Mouse (Mus musculus) embryonic facial prominence, embryonic 15.5 days (tissue): ENCODE results near the gene Efna5. TPM values are rescaled to one million over a fixed set of nuclear protein-coding genes. Genes with fewer than 3 reads are reported as not detected.

Experiments
- ATAC-seq: fragments of 200-750 bp; cut with Nextera tagmentation; 2 replicates; pipeline ENCODE4 v1.8.0; 2017; ENCODE audit warnings: low read depth, moderate TSS enrichment; ENCODE audit not compliant: insufficient number of reproducible peaks, low FRiP score, low TSS enrichment
- H3K27ac ChIP-seq: fragments of 300-500 bp; sonication (generic); replicated peaks from 2 replicates; pipeline ENCODE4 v1.5.1; 2015; ENCODE audit warnings: mild to moderate bottlenecking, inconsistent platforms
- H3K27me3 ChIP-seq: fragments of 300-500 bp; sonication (generic); 2 replicates; pipeline ENCODE4 v1.6.1; 2015; ENCODE audit warnings: inconsistent platforms
- H3K36me3 ChIP-seq: fragments of 300-500 bp; sonication (generic); 2 replicates; pipeline ENCODE4 v1.6.1; 2015; ENCODE audit warnings: mild to moderate bottlenecking, inconsistent platforms
- H3K4me1 ChIP-seq: fragments of 300-500 bp; sonication (generic); 2 replicates; pipeline ENCODE4 v1.6.1; 2015; ENCODE audit warnings: inconsistent platforms
- H3K4me2 ChIP-seq: fragments of 300-500 bp; sonication (generic); replicated peaks from 2 replicates; pipeline ENCODE4 v1.6.1; 2015; ENCODE audit warnings: mild to moderate bottlenecking, inconsistent platforms
- H3K4me3 ChIP-seq: fragments of 300-500 bp; sonication (generic); replicated peaks from 2 replicates; pipeline ENCODE4 v1.5.1; 2015; ENCODE audit warnings: mild to moderate bottlenecking, inconsistent platforms
- H3K9ac ChIP-seq: fragments of 300-500 bp; sonication (generic); 2 replicates; pipeline ENCODE4 v1.6.1; 2015; ENCODE audit warnings: inconsistent platforms
- H3K9me3 ChIP-seq: fragments of 300-500 bp; sonication (generic); replicated peaks from 2 replicates; pipeline ENCODE4 v1.6.1; 2016; ENCODE audit warnings: inconsistent platforms
- WGBS: fragments of 180-500 bp; shearing (Covaris S2); methylation state at CpG from one replicate; pipeline ENCODE4 v1.1.7; 2015; 5-methylcytosine and 5-hydroxymethylcytosine counted together
- polyA plus RNA-seq: library from polyadenylated mRNA; unstranded; fragments of >200 nt; fragmentation: Nextera tagmentation; extraction: Ambion mirVana; gene quantifications from 2 replicates; pipeline ENCODE4 v1.2.1, GENCODE M21; 2015

Efna5 gene
- polyA plus RNA-seq, 1 experiment from 2014 or later, result 71.9 TPM

- no peaks in the 10 kb centered on the region for H3K36me3 ChIP-seq
- 74% methylated on average over 1 of the region's 1 CpGs for WGBS
- ATAC-seq, result no peak
- H3K9ac ChIP-seq, result no peak overlapping the region
- H3K9me3 ChIP-seq, result no peaks in the 10 kb centered on the region
- H3K4me2 ChIP-seq, result no peak overlapping the region
- no peak overlapping the region for H3K4me3 ChIP-seq
- no peaks in the 10 kb centered on the region; the same call in 1 of the 2 replicates for H3K4me1 ChIP-seq
- no peak overlapping the region for H3K27ac ChIP-seq
- no peaks in the 10 kb centered on the region for H3K27me3 ChIP-seq
These were observed 315.5 kb downstream of the Efna5 start for GRCm38 (mm10) chr17:62565632-62566031.

- H3K27ac ChIP-seq, result no peak overlapping the region
- 79% methylated on average over 7 of the region's 7 CpGs for WGBS
- ATAC-seq, result no peak
These were observed 318.7 kb downstream of the Efna5 start for GRCm38 (mm10) chr17:62562439-62562838.

GRCm38 (mm10) chr17:62557215-62557614, 323.9 kb downstream of the Efna5 start:
- WGBS, result 62% methylated on average over 6 of the region's 6 CpGs
- Histone ChIP-seq H3K4me1 (no peaks in the 10 kb centered on the region), H3K36me3 (no peaks in the 10 kb centered on the region), H3K4me3 (no peak overlapping the region), H3K27ac (no peak overlapping the region), H3K9ac (no peak overlapping the region), H3K4me2 (no peak overlapping the region), H3K9me3 (no peaks in the 10 kb centered on the region), H3K27me3 (no peaks in the 10 kb centered on the region)
- no peak for ATAC-seq

More at GRCm38 (mm10) chr17:62562439-62562838, 318.7 kb downstream of the Efna5 start:
- no peak overlapping the region for H3K4me3 ChIP-seq
- H3K36me3 ChIP-seq, result no peaks in the 10 kb centered on the region
- no peaks in the 10 kb centered on the region for H3K4me1 ChIP-seq
- no peak overlapping the region for H3K4me2 ChIP-seq
- no peaks in the 10 kb centered on the region for H3K27me3 ChIP-seq
- H3K9me3 ChIP-seq, result no peaks in the 10 kb centered on the region
- no peak overlapping the region for H3K9ac ChIP-seq
